Mouse (Mus musculus) ES-E14 (cell line): Measurements from ENCODE around the gene Sptssb.
A peak's percentile ranks its signal among the peaks of the same experiment; 100 is the strongest.

Experiments used
- ZC3H11A ChIP-seq: IDR thresholded peaks from 2 replicates; pipeline ENCODE4 v1.6.1; 2012; ENCODE audit warnings: low read depth, mild to moderate bottlenecking, inconsistent platforms, low read length, borderline replicate concordance
- ZNF384 ChIP-seq: IDR thresholded peaks from 2 replicates; pipeline ENCODE4 v1.6.1; 2012; ENCODE audit warnings: low read depth, low read length, inconsistent platforms

GRCm38 (mm10) chr3:69908074-69908473 is 48.3 kb upstream of the Sptssb start:
- TF ChIP-seq ZC3H11A (peak; percentile 57; the same call in 1 of the 2 replicates), ZNF384 (peak; percentile 91)
